Mouse (Mus musculus) brown adipose tissue, adult 24 weeks (tissue): Measurements from ENCODE around the gene Rnf212. TPM values are rescaled to one million over a fixed set of nuclear protein-coding genes. Genes with fewer than 3 reads are reported as not detected.
"Not testable (repeated sequence)": the region's sequence is repeated elsewhere in the genome, so short reads cannot be mapped to it uniquely, and the experiment has no call there.

ENCODE experiments used
- H3K27ac ChIP-seq: fragments of 200-500 bp; replicated peaks from 2 replicates; pipeline ENCODE4 v1.5.1; 2012; ENCODE audit warnings: low read depth, mild to moderate bottlenecking, low read length
- H3K4me1 ChIP-seq: fragments of 200-500 bp; 2 replicates; pipeline ENCODE4 v1.6.1; 2012; ENCODE audit warnings: low read length, mixed read lengths; ENCODE audit not compliant: control insufficient read depth, insufficient read depth, insufficient read length
- H3K4me3 ChIP-seq: fragments of 200-500 bp; 2 replicates; pipeline ENCODE4 v1.5.1; 2012; ENCODE audit warnings: low read depth, mild to moderate bottlenecking, low read length, moderate library complexity; ENCODE audit not compliant: insufficient read depth
- polyA plus RNA-seq: library from polyadenylated mRNA; stranded (reverse); fragments of >200 nt; gene quantifications from 2 replicates; pipeline ENCODE4 v1.2.4, GENCODE M21; 2012; ENCODE audit not compliant: missing spikeins, insufficient read depth, insufficient read length

Rnf212 gene
- polyA plus RNA-seq = not detected in 2 replicates

DNA sequence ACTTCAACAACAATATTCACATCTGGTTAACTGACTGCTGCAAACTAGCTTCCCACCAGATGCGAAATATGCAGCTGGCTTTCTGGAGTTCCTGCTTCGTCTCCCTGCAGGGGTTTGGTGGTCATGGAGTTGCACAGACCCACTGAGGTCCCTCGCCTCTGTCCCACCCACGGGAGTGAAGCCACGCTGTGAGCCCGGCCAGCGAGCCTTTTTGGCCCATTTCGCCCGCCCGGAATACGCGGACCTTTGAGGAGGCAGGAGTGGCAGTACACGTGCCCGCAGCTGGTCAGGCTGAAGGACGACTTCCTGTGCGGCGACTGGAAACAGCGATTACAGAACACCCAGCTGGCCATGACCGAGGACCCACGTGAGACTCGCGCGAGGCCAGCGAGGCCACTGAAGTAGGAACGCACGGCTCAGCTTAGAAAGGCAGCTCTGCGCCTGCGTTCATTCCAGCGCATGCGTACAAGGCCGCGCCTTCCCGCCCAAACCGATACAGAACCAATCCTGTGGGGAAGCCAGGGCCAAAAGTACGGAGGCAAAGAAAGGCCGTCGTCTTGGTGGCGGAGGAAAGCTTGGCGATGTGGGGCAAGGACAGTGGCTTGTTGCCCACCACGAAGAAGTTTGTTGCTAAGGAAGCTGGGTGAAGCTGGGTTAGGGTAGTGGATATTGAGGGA, at the start of gene Rnf212:
Gene Rnf212 (minus strand): TSS at position 353 of the 677 bp plus-strand sequence.
- no peak within 1 kb of the TSS for H3K4me3 ChIP-seq
- no peaks in the 10 kb centered on the region for H3K4me1 ChIP-seq
- no peak within 1 kb of the TSS for H3K27ac ChIP-seq

DNA sequence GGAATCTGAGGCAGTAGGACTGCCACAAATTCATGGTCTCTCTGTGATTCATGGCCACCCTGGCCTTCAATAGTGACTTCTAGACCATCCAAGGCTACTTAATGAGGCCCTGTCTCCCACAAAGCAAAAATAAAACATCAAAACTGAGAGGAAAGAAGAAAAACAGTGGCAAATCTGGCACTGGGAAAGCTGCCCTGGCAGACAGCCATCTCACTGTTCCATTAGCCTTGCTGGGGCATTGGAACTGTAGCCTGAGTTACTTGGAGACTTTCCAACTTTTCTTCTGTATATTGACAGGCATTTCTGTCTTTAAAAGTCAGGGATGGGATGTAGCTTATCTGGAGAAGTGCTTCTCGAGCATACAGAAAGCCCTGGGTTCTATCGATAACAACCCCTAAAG, 48.5 kb upstream of the Rnf212 start:
- Histone ChIP-seq H3K4me1 (no peaks in the 10 kb centered on the region), H3K27ac (no peak overlapping the region), H3K4me3 (no peak overlapping the region)

DNA sequence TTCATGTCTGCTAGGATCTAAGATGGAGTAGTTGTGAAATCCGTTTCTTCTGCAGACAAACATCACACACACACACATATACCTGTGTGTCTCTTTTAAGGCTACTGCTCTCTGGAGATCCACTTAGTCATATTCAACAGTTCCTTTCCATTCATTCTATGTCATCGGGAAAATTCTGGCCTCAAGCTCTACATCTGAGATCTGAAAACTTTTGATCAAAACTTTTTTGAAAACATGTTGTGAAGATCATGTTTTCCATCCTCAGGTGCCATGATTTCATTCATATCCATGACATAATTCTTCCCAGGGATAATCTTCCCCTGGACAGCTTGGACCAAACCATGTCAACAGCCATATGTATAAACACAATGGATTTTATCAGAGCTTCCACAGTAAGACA, 34.0 kb upstream of the Rnf212 start, which contains the start of gene Vmn2r8:
Gene Vmn2r8 (minus strand): TSS at position 101 of the 400 bp plus-strand sequence.
- H3K27ac ChIP-seq, H3K4me1 ChIP-seq: not testable (repeated sequence)

DNA sequence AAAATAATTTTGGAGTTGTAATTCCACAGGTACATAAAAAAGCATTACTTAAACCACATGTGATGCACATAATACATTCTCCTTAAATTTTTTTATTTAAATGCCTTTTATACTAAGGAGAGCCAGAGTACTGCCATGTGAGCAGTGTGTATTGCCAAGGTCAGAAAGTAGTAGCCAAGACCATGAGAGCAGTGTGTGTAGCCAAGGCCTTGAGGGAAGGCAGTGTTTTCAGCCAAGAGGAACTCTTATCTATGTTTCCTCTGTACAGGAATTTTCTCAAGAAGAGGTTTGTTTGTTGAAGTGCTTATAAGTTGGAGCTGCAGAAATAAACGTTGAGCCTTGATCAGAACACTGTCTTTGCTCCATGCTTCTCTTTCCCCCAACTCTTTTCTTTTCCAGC, 28.9 kb upstream of the Rnf212 start:
- Histone ChIP-seq H3K4me1 (no peaks in the 10 kb centered on the region), H3K27ac (no peak overlapping the region), H3K4me3 (no peak overlapping the region)

More for the DNA sequence above, 34.0 kb upstream of the Rnf212 start, which contains the start of gene Vmn2r8:
- H3K4me3 ChIP-seq = not testable (repeated sequence)

DNA sequence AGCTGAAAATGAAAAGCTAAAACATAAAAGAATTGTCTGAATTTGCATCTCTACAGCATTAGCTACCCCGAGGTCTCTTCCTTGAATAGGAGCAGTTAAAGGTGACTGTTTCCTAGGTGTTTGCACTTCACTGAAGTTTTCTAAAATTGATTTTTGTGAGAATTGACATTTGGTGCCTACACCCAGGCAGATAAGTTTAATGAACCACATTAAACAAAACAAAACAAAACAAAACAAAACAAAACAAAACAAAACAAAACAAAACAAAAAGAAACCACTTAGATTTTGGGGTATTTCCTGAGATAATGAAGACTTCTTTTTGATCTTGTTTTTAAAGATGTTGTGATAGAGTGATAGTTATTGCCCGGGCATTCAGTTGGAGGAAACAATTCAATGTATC, 20.5 kb upstream of the Rnf212 start, which contains the start of gene Tmed11:
Gene Tmed11 (minus strand): TSS at position 101 of the 400 bp plus-strand sequence.
- H3K4me3 ChIP-seq, H3K27ac ChIP-seq, H3K4me1 ChIP-seq: not testable (repeated sequence)

DNA sequence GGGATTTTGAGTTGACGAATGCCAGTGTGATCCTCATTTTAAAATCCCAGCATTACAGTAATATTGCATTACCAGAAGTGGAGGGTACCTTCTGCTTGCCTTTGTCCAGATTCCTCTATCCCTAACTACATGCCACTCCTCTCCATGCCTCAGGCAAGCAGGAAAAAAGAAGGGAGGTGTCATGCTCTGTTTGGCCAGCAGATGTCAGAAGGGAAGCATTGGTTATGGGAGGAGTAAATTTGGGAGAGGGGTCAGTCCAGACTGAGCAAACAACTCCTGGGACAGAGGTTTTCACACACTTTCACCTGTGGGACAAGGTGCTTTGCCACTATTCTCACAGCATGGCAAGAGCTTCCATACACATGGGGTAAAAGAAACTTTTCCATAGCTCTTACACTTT, 15.6 kb upstream of the Rnf212 start:
- H3K4me3 ChIP-seq, H3K4me1 ChIP-seq: not testable (repeated sequence)

DNA sequence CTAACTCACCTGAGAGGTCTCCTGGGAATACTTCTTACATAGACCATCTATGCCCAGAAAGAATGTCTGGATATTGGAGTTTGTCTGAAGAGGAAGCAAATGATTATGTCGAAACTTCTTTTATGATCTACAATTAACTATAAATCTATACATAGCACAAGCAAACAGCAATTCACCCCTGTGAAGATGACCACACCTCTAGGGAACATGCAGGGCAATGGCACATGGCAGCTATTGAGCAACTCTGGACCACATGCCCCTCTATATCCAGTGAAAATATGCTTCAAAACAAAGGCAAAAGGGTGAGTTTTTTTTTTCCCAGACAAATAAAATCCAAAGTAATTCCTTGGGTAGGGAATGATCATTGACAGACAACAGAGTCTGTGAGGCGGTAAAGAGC, 14.8 kb downstream of the Rnf212 start:
- H3K27ac ChIP-seq = no peak overlapping the region
- no peak overlapping the region for H3K4me3 ChIP-seq
- H3K4me1 ChIP-seq = no peaks in the 10 kb centered on the region

More for the DNA sequence above, 15.6 kb upstream of the Rnf212 start:
- not testable (repeated sequence) for H3K27ac ChIP-seq

DNA sequence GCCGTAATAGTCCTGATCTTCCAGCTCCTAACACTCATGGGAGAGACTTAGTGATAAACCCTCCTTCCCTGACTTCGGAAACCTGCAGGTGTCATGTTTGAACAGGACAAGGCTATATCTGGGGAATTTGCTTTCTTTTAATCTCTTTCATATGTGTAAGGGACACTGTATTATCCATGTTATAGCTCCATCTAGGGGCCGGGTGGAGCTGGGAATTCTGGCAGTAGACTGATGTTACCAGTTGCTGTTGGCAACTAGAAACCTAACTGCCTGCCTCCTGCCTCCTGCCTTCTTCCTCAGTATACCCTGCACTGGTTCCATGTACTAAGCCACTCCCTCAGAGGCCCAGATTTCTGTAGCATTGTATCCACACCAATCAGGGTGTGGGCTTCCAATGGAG, 16.4 kb downstream of the Rnf212 start:
- Histone ChIP-seq H3K4me3 (no peak overlapping the region), H3K4me1 (no peaks in the 10 kb centered on the region), H3K27ac (no peak overlapping the region)

DNA sequence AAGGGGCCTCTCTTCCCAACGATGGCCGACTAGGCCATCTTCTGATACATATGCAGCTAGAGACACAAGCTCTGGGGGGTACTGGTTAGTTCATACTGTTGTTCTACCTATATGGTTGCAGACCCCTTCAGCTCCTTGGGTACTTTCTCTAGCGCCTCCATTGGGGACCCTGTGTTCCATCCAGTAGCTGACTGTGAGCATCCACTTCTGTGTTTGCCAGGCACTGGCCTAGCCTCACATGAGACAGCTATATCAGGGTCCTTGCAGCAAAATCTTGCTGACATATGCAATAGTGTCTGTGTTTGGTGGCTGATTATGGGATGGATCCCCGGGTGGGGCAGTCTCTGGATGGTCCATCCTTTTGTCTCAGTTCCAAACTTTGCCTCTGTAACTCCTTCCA, 23.5 kb downstream of the Rnf212 start:
- not testable (repeated sequence) for H3K4me1 ChIP-seq, H3K27ac ChIP-seq, H3K4me3 ChIP-seq

DNA sequence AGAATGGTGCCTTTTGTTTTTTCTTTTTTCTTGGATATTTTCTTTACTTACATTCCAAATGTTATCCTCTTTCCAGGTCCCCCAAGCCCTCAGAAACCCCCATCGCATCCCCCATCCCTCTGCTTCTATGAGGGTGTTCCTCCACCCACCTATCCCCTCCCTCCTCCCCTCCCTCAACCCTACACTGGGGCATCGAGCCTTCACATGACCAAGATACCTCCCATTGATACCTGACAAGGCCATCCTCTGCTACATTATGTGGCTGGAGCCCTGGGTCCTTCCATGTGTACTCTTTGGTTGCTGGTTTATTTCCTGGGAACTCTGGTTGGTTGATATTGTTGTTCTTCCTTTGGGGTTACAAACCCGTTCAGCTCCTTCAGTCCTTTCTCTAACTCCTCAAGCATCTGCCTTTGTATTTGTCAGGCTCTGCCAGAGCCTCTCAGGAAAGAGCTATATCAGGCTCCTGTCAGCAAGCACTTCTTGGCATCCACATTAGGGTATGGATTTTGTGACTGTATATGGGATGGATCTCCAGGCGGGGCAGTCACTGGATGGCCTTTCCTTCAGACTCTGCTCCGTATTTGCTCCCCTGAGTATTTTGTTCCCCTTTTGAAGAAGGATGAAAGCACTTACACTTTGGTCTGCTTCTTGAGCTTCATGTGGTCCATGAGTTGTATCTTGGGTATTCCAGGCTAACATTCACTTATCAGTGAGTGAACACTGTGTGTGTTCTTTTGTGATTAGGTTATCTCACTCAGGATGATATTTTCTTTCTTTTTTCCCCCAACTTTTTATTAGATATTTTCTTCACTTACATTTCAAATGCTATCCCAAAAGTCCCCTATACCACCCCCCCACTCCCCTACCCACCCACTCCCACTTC, 24.2 kb downstream of the Rnf212 start:
- Histone ChIP-seq H3K4me1 (no peaks in the 10 kb centered on the region), H3K27ac (no peak overlapping the region), H3K4me3 (no peak overlapping the region)

DNA sequence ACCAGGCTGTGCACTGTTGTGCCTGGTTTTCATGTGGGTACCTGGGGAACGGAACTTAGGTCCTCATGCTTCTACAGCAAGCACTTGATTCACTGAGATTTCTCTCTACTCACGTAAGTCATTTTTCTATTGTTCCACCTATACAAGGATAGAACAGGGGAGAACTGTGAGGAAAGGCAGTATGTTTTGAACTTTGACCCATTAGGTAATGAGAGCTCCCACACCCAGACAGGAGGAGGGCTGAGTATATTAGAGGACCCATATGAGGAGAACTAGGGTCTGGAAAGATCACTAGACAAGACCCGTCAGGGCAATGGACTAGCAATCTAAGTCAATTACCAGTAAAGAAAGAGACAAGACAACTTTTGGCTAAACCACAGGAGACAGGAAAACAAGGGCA, 30.2 kb downstream of the Rnf212 start:
- Histone ChIP-seq H3K4me1 (no peaks in the 10 kb centered on the region), H3K27ac (no peak overlapping the region), H3K4me3 (no peak overlapping the region)

DNA sequence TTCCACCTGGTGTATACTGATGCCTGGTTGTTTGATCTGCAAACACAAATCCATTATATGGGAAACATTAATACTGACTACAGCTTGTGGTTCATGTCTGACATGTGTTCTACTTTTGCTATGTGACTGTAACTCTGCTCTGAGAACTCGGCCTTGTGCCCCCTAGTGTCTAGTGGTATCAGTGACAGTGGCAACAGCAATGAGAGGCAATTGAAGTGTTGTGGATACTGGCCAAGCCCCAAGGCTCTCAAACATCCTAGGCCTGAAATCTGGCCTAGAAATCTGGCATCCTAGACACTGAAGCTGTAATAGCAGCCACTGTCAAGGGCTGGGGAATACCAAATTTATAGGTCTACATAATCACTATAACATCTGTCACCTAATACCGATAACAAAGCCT, 30.9 kb downstream of the Rnf212 start:
- Histone ChIP-seq H3K27ac (no peak overlapping the region), H3K4me3 (no peak overlapping the region), H3K4me1 (no peaks in the 10 kb centered on the region)

DNA sequence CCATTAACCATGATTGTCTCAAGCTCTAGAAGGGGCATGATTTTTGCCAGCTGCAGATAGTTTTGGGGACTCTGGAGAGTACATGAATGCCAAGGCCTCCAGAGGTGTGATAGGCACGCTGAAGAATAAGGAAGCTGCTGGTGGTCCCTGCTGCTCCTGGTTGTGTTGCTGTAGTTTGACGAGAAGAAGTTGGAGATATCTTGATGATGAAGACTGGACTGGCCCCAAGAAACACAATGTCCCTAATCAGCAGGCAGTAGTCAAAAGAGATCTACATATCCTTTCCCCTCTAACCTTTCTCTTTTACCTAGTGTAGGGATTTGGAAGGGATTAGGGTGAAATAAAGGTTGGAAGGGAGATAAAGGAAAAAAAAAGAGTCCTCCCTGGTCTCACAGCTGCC, 32.2 kb downstream of the Rnf212 start:
- no peak overlapping the region for H3K4me3 ChIP-seq
- no peaks in the 10 kb centered on the region for H3K4me1 ChIP-seq
- no peak overlapping the region for H3K27ac ChIP-seq

DNA sequence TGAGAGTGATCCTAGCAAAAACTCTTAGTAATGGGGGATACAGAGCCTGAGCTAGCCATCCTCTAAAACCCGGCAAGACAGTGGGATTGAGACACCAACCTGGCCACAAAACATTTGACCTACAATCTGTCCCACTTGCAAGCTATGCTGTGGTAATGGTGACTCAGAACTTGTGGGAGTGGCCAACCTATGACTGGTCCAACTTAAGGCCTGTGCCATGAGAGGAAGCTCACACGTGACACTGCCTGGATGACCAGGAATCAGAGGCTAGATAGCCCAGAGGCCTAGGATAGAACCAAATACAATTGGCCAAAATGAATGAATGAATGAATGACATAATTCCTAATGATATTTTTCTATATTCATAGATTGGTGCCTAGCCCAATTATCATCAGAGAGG, 32.9 kb downstream of the Rnf212 start:
- Histone ChIP-seq H3K27ac (no peak overlapping the region), H3K4me1 (no peaks in the 10 kb centered on the region)

DNA sequence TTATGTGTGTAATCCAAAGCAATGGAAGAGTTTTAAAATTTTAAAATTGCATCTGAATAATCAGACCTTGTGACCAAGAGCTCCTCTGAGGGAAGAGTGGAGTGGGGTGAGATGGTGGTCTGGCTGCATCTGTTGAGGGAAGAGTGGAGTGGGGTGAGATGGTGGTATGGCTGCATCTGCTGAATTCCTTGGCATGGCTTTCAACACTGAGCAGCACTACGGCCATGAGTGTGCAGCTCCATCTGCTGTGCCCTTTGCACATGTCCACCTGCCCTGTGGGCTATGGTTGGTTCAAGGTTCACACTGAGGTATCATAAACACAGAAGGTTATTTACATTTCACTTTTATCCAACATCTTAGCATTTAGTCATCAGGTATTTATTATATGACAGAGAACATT, 47.4 kb downstream of the Rnf212 start:
- Histone ChIP-seq H3K4me1 (no peaks in the 10 kb centered on the region), H3K4me3 (no peak overlapping the region), H3K27ac (no peak overlapping the region)

More for the DNA sequence above, 32.9 kb downstream of the Rnf212 start:
- no peak overlapping the region for H3K4me3 ChIP-seq
